Mouse (Mus musculus) erythroid progenitor cell, adult 5-6 weeks (primary cell): ENCODE measurements around the gene Lins1. TPM values are rescaled to one million over a fixed set of nuclear protein-coding genes. Genes with fewer than 3 reads are reported as not detected.

ENCODE experiments used
- ATAC-seq: replicated peaks from 2 replicates; pipeline ENCODE4 v1.8.0; 2016; ENCODE audit warnings: moderate number of reproducible peaks, mild to moderate bottlenecking, moderate TSS enrichment, inconsistent platforms; ENCODE audit not compliant: poor library complexity, low FRiP score, severe bottlenecking
- total RNA-seq, 2 experiments: library from RNA; stranded (forward) in 1 of 2; stranded (reverse) in 1 of 2; fragments of 150-400 nt in 1 of 2; fragments of 186-747, 209-891 nt in 1 of 2; gene quantifications; 2 replicates each; pipeline versions ENCODE4 v1.2.3 to v1.2.4; 2015 to 2017; ENCODE audit warnings: low replicate concordance in 2 of 2

Gene Lins1
- total RNA-seq (2015; ENCODE audit: low replicate concordance): 1.8 TPM in 1 of 2 replicates, not detected in the other
- 6.1 TPM in 1 of 2 replicates, not detected in the other for total RNA-seq (2017; ENCODE audit: low replicate concordance)

DNA sequence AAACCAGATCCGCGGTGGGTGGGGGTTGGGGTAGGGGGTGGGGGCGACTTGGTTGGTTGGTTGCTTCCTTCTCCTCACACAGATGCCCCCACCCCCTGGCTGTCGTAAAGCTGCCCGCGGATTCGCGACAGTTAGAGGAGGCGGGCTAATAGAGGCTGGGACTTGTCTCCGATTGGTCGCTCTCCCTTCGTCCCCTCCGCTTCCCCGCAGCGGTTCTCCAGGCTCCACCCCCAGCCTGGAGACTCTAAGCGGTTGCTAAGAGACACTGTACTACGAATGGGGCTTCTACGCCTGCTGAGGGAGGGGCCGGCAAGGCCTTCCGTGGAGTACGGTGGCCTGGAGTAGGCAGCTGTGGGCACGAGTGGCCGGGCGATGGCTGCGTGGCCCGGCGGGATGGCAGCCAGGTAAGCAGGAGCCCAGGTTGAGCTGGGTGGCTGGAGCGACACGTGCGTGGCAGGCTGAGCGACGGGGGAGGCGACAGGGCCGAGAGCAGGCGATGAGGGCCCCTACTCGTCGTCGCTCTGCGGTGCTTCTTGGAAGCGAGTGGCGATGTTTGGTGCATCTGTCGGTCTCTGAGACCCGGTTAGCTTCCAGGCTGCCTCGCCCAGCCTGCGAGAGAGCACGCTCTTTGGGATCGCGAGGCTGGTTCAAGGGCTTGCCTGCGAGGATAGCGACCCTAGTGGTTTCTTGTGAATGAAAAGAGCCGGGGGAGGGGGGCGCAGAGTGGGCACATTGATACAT lies at the start of gene Lins1:
TSS of gene Lins1 (plus strand) at position 270 of the 741 bp plus-strand sequence.
- ATAC-seq: peak; percentile 98

DNA sequence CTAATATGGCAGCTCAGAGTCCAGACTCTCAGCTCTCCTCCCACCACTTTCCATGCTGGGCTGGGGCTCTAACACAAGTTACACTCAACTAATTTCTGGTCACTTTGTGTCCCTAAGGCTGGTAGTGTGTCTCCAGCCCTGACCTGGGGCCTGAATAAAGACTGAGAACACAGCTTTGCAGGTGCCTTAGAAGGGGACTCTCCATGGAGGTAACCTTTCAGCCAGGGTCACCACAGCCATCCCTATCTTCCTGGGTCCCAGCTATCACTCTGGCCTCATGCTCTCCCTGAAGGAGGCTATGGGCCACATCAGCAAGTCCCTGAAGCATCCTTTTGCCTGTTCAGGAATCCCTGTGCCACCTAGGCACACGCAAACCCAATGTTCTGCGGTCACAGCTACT lies 44.0 kb upstream of the Lins1 start:
- no peak for ATAC-seq

DNA sequence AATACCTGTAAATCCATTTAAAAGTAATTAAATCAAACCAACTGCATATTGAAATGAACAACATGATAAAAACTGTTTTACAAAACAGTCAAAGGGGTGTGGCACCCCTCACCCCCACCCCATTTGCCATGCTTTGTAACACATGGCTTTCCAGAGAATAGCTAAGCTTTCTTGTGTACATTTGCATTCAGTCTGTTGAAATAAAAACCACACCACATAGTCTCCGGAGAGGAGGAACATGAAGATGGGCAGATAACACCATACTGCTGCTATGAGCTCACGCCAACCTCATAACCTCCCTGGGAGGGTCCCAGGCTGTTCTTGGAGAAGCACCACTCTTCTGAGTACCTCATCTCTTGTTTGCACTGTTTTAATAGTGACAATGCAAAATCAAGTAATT lies 40.5 kb upstream of the Lins1 start:
- ATAC-seq: no peak

DNA sequence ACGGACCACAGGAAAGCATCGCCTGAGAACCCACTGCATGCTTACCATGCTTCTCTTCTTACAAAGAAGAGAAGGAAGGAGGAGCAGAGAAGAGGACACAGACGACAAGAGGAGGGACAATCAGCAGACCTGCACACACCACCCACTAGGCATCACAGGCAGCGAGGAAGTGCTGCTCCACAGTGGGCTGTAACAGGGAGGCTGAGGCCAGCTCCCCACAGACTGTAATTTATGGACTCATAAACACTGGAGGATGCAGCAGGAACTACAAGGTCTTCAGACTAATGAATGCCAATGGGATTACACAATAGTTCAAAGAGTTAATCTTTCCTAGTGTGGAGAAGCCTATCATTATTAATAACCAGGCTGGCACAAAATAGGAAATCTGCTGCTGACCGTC lies 38.8 kb upstream of the Lins1 start:
- no peak for ATAC-seq

DNA sequence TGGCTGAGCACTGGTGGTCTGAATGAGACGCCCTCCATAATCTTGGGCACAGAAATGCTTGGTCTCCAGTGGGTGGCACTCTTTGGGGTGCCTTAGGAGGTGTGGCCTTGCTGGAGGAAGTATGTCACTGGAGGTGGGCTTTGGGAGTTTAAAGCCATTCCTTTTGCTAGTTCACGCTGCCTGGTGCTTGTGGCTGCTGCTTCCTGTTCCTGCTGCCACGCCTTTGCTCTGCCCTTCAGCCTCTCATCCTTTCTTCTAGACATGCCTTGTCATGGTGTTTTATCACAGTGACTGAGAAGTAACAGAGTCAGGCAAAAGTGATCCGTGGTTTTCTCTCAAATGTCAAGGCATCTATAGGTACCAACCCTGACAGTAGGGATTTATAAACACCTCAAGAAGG lies 37.5 kb upstream of the Lins1 start:
- ATAC-seq: no peak

DNA sequence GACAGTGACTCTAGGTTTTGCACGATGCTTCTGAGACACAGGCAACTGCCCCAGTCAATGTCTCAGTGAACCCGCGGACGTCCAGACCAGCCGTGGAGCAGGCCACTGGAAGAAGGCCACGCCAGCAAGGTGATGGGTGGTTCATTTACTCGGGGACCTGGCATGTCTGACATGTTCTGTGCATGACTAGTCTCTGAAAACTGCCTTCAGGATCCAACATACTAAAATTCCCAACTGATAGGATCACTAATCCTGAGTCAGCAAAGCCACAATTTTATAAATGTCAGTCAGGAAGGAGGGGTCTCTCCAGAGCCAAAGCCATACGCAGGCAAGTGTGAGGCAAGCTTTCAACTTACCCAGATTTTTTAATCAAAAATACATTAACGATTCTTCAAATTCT lies 36.1 kb upstream of the Lins1 start:
- no peak for ATAC-seq

DNA sequence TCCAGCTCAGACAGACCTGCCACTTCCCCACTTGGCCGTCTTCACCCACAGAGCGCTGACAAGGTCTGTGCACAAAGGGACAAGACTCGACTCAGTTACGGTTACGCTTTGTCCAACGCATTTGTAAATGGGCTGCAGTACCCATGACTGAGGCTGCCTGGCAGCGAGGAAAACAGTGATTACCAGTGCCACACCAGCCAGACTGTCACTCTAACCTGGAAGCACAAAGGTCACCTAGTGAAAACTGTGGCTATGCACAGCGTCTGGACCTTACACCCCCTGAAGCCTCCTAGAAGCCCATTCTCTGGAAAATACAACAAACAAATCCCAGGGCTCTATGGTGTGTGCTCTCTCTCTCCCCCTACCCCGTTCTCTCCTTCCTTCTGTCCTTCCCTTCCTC lies 34.2 kb upstream of the Lins1 start:
- ATAC-seq: no peak

DNA sequence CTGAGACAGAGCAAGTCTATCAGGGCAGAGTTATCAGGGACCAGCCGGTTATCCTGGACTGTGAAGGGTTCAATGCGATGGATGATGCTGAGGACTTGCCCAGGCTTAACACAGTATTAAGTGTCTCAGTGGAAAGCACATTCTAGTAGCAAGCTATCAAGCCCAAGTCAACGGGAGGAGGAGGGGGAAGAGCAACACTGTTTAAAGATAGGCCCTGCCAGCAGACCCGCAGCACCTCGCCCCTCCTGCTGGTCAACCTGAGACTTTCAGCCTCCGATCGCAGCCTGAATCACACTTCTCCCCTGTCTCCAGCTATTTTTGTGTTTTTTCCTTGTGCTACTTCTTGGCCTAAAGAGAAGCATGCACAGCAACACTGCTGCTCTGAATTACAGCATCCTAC lies 29.4 kb upstream of the Lins1 start:
- no peak for ATAC-seq

DNA sequence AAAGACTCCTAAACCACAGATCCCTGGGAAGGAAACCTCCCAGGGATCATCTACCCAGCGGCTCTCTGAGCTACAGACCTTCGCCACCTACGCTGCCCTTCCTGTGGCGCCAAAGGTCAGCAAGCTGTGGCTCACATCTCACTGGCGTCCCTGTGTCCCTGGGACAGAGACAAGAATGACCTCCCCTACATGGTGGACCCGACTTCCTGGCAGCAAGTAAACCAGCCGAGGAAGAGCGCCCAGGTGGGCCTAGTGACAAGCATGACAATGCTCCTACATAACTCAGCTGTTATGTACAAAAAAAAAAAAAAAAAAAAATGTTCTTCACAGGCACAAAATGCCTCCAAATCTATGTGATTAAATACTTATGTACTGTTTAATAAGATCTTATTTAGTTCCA lies 28.7 kb upstream of the Lins1 start:
- no peak for ATAC-seq

DNA sequence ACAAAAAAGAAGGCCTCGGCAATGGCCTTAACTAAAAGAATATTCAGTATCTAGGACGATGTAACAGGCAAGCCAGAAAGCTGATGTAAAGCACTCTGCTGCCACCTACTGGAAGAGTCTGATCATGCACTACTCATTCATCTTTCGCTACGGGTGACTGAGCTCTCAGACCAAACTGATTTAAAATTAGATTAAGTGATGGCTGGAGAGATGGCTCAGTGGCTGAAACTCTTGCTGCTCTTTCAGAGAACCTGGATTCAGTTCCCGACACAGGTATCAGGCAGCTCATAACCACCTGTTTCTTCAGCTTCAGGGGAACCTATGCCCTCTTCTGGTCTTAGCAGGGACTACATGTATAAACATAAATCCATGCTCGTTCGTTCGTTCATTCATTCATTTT lies 28.1 kb upstream of the Lins1 start:
- peak; percentile 83 for ATAC-seq

DNA sequence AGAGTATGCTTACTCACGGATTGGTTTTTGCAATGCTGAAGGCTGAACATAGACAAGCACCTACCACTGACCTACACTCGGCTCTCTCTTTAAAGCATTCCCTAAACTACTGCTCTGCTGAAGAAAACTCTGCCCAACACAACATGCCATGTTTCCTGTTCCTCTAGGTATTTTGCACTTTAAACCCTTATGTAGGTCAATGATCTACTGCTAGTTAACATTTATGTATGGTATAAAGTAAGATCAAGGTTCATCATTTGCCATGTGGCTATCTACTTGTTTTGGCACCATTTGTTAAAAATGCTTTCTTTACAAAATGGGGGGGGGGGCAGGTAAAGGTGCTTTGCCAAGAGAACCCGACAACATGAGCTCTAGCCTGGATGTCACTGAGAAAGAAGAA lies 26.1 kb upstream of the Lins1 start:
- ATAC-seq: no peak

DNA sequence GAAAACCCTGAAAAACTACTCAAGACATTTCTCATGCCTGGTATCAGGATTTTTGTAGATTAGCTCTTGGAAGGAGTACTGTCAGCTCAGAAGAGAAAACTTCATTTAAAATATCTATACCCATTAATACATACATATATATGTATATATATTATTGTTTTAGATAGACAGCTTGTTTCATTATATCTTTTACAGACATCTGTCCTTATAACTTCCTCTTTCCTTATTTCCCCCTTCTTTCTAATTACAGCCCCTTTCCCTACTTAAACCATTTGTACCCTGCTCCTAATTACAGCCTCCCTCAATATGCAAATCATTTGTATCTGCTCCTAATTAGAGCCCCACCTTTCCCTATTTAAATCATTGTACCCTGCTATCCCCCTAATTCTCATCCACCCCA lies 22.6 kb upstream of the Lins1 start:
- no peak for ATAC-seq

DNA sequence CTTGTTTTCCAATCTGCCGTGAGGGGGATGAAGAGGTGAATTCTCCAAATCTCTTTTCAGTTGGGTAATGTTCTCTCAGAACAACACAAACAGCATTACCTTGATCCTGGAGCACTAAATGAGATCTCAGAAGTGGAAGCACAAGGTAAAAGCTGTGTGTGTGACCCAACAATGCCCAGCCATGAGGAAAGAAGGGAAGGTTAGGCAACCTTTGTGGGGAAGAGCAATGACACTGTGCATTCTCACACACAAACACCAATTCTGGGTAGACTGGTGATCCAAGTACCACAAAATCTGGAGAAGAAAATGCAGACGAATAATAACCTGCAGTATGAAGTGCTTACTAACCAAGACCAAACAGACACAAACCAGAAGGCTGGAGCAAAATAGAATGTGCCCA lies 13.9 kb upstream of the Lins1 start:
- no peak for ATAC-seq

DNA sequence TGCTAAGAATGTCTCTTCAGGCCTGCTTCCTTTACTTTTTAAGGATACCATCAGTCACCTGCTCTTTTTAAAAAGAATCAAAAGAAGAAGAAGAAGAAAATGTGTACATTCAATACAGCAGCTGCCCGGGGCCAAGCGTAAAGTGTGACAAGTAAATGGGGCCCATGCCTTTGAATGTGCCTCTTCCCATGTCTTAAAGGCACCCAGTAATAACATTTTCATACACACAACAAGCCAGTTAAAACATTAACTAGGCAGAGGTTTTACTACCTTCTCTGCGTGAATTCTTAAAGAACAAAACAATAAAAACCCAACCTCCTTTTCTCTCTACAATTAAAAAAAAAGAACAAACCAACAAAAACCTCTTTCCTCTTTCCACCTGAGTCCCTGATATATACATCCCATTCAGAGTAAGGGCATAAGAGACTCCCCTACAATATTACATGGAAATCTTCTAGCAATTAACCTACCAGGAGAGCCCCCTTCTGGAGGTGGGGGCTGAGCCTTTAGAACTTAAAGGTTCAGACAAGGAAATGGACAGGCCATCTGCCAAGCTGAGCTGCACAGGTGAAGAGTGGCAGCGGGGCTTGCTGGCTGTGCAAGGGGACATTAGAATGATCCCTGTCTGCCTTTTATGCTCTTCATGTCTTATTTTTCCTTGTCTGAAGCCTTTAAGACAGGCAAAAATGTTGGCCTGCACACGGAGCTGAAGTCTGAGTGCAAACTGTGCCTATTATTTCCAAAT lies 7.4 kb upstream of the Lins1 start:
- no peak for ATAC-seq

DNA sequence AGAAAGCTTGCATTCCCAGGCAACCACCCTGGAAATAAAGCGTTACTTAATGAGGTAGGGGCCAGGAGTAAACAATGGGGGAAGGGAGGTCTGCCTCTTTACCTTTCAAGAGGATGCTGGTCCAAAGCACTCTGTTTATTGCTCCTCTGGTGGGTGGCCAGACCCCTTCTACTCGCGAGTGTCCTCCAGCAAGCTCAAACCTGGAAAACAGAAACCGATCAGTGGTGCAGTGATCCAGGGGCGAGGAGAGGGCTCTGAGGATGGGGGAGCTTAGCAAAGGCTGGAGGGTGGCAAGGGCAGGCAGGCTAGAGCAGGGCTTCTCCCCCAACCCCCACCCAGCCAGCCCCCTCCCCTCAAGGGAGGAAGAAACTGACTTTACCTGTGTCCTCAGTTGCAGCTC lies 968 bp upstream of the Lins1 start:
- no peak for ATAC-seq

DNA sequence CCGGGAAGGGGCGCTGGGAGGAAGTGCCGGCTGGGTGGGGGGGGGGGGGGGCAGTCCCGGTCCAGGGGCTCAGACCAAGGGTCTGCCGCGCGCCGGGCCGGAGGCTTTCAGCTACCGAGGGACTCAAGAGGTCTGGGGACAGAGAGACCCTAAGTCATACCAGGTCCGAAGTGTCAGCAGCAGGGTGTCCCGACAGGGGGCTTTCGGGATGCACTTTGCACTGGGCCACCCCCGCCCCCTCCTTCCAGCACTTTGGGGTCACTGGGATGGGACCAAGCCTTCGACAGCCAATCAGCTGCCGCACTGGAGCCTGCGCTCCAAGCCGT lies 432 bp upstream of the Lins1 start, which contains the start of gene Asb7:
TSS of gene Asb7 (minus strand) at position 303 of the 326 bp plus-strand sequence.
- no peak for ATAC-seq

DNA sequence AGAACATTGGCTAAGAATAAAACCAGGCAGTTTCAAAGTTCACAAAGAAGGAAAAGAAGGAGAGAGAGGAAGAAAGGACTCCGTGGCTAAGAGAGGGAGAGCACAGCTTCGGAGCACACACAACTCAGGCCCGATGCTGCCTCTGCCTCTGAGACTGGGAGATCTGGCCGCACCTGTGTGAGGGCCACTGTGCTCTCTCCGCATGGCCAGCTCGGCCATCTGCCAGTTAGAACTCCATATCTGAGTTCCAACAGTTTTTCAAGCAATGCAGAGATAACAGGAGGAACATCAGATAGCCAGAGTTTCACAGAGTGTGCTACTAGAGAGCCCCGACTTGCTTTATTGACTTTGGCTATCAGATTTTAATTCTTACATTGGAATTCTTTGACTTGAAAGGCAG lies 4.8 kb downstream of the Lins1 start:
- no peak for ATAC-seq

DNA sequence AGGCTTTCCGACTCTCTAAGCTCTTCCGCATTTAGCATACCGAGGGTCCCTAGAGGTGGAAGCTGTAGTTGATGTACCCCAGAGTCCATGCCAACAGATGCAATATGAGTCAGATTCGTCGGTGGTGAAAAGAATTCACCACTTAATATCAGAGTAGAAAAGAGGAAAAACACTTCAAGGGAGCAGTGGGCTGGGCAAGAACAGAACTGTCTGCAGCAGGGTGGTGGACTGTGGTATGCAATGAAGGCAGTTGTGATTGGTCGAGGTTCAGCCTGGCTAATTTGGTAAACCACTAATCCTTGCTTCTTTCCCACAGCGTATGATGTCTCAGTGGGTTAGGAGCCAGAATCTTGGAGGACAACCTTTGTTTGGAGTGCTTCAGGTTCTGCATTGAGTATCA lies 13.0 kb downstream of the Lins1 start:
- no peak for ATAC-seq

DNA sequence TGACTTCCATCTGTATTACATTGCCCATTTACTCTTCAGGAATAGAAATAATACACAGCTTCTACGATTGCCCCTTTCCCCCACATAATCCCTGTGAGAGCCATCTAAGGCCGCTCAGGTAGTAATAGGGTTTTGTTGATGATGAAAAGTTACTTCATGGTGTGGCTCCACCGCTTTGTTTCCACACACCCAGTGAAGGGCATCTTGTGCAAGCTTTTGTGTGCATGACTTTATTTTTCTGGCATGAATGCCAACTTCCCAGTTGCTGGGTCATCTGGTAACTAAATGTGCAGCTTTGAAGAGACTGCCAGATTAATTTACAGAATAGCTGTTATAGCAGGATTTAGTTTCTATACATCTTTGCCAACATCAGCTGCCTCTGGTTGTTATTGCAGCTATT lies 14.9 kb downstream of the Lins1 start:
- ATAC-seq: no peak

DNA sequence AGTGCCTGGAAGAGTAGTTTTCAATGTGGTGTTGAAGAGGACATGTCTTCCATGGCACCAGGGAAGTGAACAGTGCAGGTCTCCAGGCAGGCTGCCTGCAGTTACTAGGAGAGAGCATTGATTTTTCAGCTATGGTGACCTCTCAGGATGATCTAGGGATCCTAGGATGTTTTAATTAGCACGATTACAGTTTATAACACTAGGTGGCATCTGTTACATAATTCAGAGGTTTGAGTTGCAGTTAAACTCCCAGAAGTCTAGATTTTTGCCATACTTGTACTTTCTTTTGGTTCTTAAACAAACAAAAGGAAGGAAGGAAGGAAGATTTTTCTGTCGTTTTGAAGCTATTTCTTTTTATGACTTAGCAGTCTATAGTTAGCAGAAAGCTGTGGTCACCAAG lies 21.5 kb downstream of the Lins1 start:
- no peak for ATAC-seq

DNA sequence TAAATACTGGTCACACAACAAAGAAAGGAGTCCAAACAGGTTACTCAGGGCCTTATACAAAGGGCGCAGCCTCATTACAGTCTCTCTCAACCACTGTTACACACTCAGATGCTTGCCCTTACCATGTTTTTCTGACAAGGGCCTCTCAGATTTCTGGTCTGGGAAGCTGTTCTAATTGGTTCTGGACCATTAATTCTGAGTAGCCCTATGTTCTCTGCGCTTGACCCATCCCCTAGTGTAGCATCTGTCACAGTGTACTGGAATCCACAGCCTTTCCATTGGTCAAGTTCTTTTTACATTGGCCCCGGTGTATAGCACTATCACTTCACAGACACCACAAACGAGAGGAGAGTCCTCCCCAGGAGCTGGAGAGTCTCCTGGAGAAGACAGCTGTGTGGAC lies 34.8 kb downstream of the Lins1 start:
- ATAC-seq: no peak

DNA sequence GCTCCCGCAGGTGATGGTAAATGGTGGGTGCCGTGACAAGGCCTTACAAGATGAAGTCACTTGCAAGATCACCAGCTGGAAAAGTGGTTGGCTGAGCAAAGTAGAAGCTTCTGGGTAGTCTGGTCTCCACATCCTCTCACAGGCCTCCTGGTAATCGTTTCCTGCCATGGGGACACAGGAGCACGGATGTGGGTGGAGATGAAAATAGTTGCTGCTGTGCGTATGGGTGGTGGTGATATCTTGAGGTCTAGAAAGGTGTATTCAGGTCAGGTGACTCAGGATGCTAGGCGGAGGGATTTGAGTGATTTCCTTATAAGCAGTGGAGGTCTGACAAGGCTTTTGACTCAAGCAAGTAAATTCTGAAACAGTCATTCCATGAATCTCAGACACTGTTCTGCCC lies 35.3 kb downstream of the Lins1 start:
- ATAC-seq: no peak
